Mouse (Mus musculus) neural tube, embryonic 14.5 days (tissue): ENCODE results near the gene Atm. TPM values are rescaled to one million over a fixed set of nuclear protein-coding genes. Genes with fewer than 3 reads are reported as not detected.

Source experiments
- ATAC-seq: fragments of 200-750 bp; cut with Nextera tagmentation; 2 replicates; pipeline ENCODE4 v1.8.0; 2017; ENCODE audit warnings: low read depth, mild to moderate bottlenecking, moderate TSS enrichment, moderate library complexity
- H3K27ac ChIP-seq: fragments of 300-500 bp; sonication (generic); 2 replicates; pipeline ENCODE4 v1.5.1; 2014; ENCODE audit warnings: low read depth, mild to moderate bottlenecking, control low read depth, low read length, moderate library complexity, mixed read lengths
- H3K27me3 ChIP-seq: fragments of 300-500 bp; sonication (generic); 2 replicates; pipeline ENCODE4 v1.6.1; 2014; ENCODE audit warnings: low read length; ENCODE audit not compliant: control insufficient read depth, insufficient read depth
- H3K36me3 ChIP-seq: fragments of 300-500 bp; sonication (generic); 2 replicates; pipeline ENCODE4 v1.6.1; 2014; ENCODE audit warnings: low read length, mixed read lengths; ENCODE audit not compliant: control insufficient read depth, insufficient read depth
- H3K4me1 ChIP-seq: fragments of 300-500 bp; sonication (generic); 2 replicates; pipeline ENCODE4 v1.6.1; 2014; ENCODE audit warnings: low read length; ENCODE audit not compliant: control insufficient read depth, insufficient read depth
- H3K4me2 ChIP-seq: fragments of 300-500 bp; sonication (generic); 2 replicates; pipeline ENCODE4 v1.6.1; 2014; ENCODE audit warnings: mild to moderate bottlenecking, low read depth, low read length, control low read depth
- H3K4me3 ChIP-seq: fragments of 300-500 bp; sonication (generic); 2 replicates; pipeline ENCODE4 v1.5.1; 2014; ENCODE audit warnings: low read depth, low read length, control low read depth, mixed read lengths
- H3K9ac ChIP-seq: fragments of 300-500 bp; sonication (generic); replicated peaks from 2 replicates; pipeline ENCODE4 v1.6.1; 2014; ENCODE audit warnings: low read depth, mild to moderate bottlenecking, control low read depth, low read length, mixed read lengths
- H3K9me3 ChIP-seq: fragments of 300-500 bp; sonication (generic); 2 replicates; pipeline ENCODE4 v1.6.1; 2016; ENCODE audit warnings: low read length; ENCODE audit not compliant: control insufficient read depth
- WGBS: fragments of 180-500 bp; shearing (Covaris S2); extraction: QIAGEN DNeasy Blood & Tissue Kit; methylation state at CpG from one replicate; pipeline ENCODE4 v1.1.7; 2014; 5-methylcytosine and 5-hydroxymethylcytosine counted together
- polyA plus RNA-seq: library from polyadenylated mRNA; unstranded; fragments of >200 nt; fragmentation: Nextera tagmentation; extraction: Ambion mirVana; gene quantifications from 2 replicates; pipeline ENCODE4 v1.2.1, GENCODE M21; 2014

Atm gene
- polyA plus RNA-seq, 1 experiment from 2014 or later = 11.9 TPM

- H3K4me3 ChIP-seq = no peak overlapping the region
- WGBS = 84% methylated on average over 9 of the region's 9 CpGs
- no peak overlapping the region for H3K9ac ChIP-seq
These were observed 114.2 kb downstream of the Atm start for GRCm38 (mm10) chr9:53422133-53422896.

GRCm38 (mm10) chr9:53409427-53409826 is 127.1 kb downstream of the Atm start:
- Histone ChIP-seq H3K27ac (no peak overlapping the region), H3K27me3 (no peaks in the 10 kb centered on the region), H3K9ac (no peak overlapping the region), H3K4me2 (no peak overlapping the region), H3K4me1 (no peaks in the 10 kb centered on the region; the same call in 1 of the 2 replicates), H3K9me3 (no peaks in the 10 kb centered on the region), H3K4me3 (no peak overlapping the region), H3K36me3 (no peaks in the 10 kb centered on the region)
- WGBS = 80% methylated on average over 3 of the region's 3 CpGs
- no peak for ATAC-seq

More at GRCm38 (mm10) chr9:53422133-53422896, 114.2 kb downstream of the Atm start:
- no peaks in the 10 kb centered on the region for H3K9me3 ChIP-seq
- no peaks in the 10 kb centered on the region for H3K4me1 ChIP-seq
- no peak overlapping the region for H3K4me2 ChIP-seq
- H3K27me3 ChIP-seq = no peaks in the 10 kb centered on the region
- H3K36me3 ChIP-seq = no peaks in the 10 kb centered on the region
- H3K27ac ChIP-seq = no peak overlapping the region
- ATAC-seq = no peak

- no peak overlapping the region for H3K4me3 ChIP-seq
- no peaks in the 10 kb centered on the region; the same call in 1 of the 2 replicates for H3K4me1 ChIP-seq
- no peaks in the 10 kb centered on the region for H3K27me3 ChIP-seq
- no peaks in the 10 kb centered on the region for H3K9me3 ChIP-seq
- H3K36me3 ChIP-seq = no peaks in the 10 kb centered on the region
- H3K27ac ChIP-seq = no peak overlapping the region
- ATAC-seq = no peak
- no peak overlapping the region for H3K4me2 ChIP-seq
- 86% methylated on average over 2 of the region's 2 CpGs for WGBS
- no peak overlapping the region for H3K9ac ChIP-seq
These were observed 127.6 kb downstream of the Atm start for GRCm38 (mm10) chr9:53408953-53409361.

GRCm38 (mm10) chr9:53408548-53408947 is 128.0 kb downstream of the Atm start:
- H3K9me3 ChIP-seq = no peaks in the 10 kb centered on the region
- H3K9ac ChIP-seq = no peak overlapping the region
- H3K4me3 ChIP-seq = no peak overlapping the region
- H3K27ac ChIP-seq = no peak overlapping the region
- no peaks in the 10 kb centered on the region for H3K27me3 ChIP-seq
- H3K4me1 ChIP-seq = no peaks in the 10 kb centered on the region; the same call in 1 of the 2 replicates
- no peaks in the 10 kb centered on the region for H3K36me3 ChIP-seq
- WGBS = 90% methylated on average over 4 of the region's 4 CpGs
- no peak for ATAC-seq
- H3K4me2 ChIP-seq = no peak overlapping the region

DNA sequence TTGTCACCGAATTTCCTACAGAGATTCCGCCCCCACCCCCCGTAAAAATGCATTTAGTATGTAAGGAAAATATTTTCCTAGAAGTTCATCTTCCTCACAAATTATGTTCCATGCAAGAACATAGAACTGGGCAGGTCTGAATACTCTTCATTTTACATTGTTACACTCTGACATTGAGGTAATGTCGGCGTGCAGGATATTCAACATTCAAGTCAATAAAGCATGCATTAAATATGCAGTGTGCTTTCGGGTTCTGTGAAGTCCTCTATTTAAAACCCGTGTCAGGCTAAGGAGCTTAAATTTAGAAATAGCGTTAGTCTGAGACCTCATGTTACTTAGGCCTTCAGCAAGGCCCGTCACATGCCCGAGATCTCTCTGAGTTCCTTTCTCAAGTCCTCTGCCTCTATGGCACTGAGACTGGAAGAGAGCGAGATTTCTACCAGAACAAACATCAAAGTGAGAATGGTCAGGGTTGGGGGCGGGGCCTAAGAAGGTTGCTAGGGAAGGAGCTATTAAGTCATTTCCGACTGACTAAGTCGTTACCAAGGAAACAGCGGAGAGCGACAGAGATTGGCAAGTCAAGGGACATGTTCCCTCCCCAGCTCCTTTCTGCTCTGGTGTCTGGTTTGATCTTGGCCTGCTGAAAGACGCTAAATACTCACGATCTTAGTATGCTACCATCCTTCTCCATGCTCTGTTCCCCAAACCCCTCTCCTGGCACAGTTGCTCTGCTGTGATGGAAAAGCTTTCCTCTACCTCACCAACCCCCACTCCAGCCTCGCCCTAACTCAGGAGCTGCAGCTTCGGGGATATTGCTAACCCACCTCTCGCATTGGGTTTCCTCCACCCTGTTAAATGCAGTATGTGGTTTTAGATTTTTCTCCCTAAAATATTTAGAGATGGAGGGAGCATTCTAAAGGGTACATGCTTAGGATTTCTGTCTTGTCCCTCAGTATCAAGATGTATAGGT is 131.5 kb downstream of the Atm start:
- 21% methylated on average over 21 of the region's 21 CpGs for WGBS
- H3K4me3 ChIP-seq = peak overlapping the region; percentile 33
- H3K27me3 ChIP-seq = no peaks in the 10 kb centered on the region
- ATAC-seq = peak; percentile 91
- H3K27ac ChIP-seq = peak overlapping the region; percentile 88
- H3K36me3 ChIP-seq = no peaks in the 10 kb centered on the region
- peak overlapping the region; percentile 54 for H3K4me2 ChIP-seq
- H3K9me3 ChIP-seq = no peaks in the 10 kb centered on the region
- H3K4me1 ChIP-seq = peaks cover 12% of the 10 kb centered on the region; the same call in 1 of the 2 replicates
- peak overlapping the region; percentile 51 for H3K9ac ChIP-seq

GRCm38 (mm10) chr9:53404050-53404752 is 132.3 kb downstream of the Atm start:
- no peak overlapping the region for H3K9ac ChIP-seq
- H3K27ac ChIP-seq = no peak overlapping the region
- no peak overlapping the region for H3K4me3 ChIP-seq
- H3K27me3 ChIP-seq = no peaks in the 10 kb centered on the region
- no peaks in the 10 kb centered on the region for H3K36me3 ChIP-seq
- peaks cover 12% of the 10 kb centered on the region; the same call in 1 of the 2 replicates for H3K4me1 ChIP-seq
- ATAC-seq = no peak
- no peaks in the 10 kb centered on the region for H3K9me3 ChIP-seq
- WGBS = 82% methylated on average over 6 of the region's 6 CpGs
- H3K4me2 ChIP-seq = no peak overlapping the region; the same call in 1 of the 2 replicates

GRCm38 (mm10) chr9:53402991-53403390 is 133.5 kb downstream of the Atm start:
- 39% methylated on average over 8 of the region's 8 CpGs for WGBS
- peak overlapping the region; percentile 34; the same call in 1 of the 2 replicates for H3K4me2 ChIP-seq
- no peak overlapping the region for H3K9ac ChIP-seq
- H3K36me3 ChIP-seq = no peaks in the 10 kb centered on the region
- no peaks in the 10 kb centered on the region for H3K9me3 ChIP-seq
- 0 out of 2 replicates have a peak, but pooled peaks have one; percentile 7 for ATAC-seq
- no peak overlapping the region for H3K4me3 ChIP-seq
- peaks cover 12% of the 10 kb centered on the region; the same call in 1 of the 2 replicates for H3K4me1 ChIP-seq
- H3K27me3 ChIP-seq = no peaks in the 10 kb centered on the region
- peak overlapping the region; percentile 57; the same call in 1 of the 2 replicates for H3K27ac ChIP-seq

DNA sequence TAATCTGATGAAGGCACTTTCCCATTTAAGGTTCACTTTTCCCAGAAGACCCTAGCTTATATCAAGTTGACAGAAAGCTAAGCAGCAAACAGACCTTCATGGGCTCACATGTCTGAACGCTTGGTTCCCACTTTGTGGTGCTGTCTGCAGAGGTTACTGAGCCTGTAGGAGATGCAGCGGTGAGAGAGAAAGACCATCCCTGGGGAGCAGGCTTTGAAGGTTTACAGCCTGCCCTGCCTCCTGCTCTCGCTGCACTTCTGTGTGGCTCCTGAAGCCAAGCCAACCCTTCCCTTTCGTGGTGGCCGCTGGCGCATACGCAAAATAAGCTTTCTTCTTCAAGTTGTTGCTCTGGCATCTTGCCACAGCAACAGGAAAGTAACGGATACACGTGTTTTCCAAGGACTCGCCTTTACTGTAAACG is 134.2 kb downstream of the Atm start, which contains the start of gene 4930550C14Rik:
Gene 4930550C14Rik, plus strand, starts transcription at position 35 of the 421 bp plus-strand sequence.
- peaks cover 12% of the 10 kb centered on the region; the same call in 1 of the 2 replicates for H3K4me1 ChIP-seq
- H3K9me3 ChIP-seq = no peaks in the 10 kb centered on the region
- no peak within 1 kb of the TSS for H3K9ac ChIP-seq
- no peaks in the 10 kb centered on the region for H3K36me3 ChIP-seq
- ATAC-seq = no peak
- H3K27ac ChIP-seq = peak within 1 kb of the TSS; percentile 57; the same call in 1 of the 2 replicates
- WGBS = 6% methylated on average over 11 of the region's 11 CpGs
- peak within 1 kb of the TSS; percentile 34 for H3K4me2 ChIP-seq
- H3K4me3 ChIP-seq = no peak within 1 kb of the TSS
- no peaks in the 10 kb centered on the region for H3K27me3 ChIP-seq
